Mouse (Mus musculus) left cerebral cortex, postnatal 36 days (tissue): ENCODE measurements around the gene Prom2. TPM values are rescaled to one million over a fixed set of nuclear protein-coding genes. Genes with fewer than 3 reads are reported as not detected.
A peak's percentile ranks its signal among the peaks of the same experiment; 100 is the strongest.

ENCODE experiments used
- DNase-seq, 2 experiments: peaks; one replicate each; pipeline ENCODE4 v3.0.0; 2021 to 2022; ENCODE audit warnings: low spot score in 2 of 2, mixed read lengths in 1 of 2
- intact Hi-C: fragments of 180-260 bp; cut with DNase I; formaldehyde crosslinking; loops from one replicate; pipeline ENCODE4 v1.15.1; 2025
- total RNA-seq, 2 experiments: library from RNA; stranded (reverse); gene quantifications; 2 replicates each; pipeline ENCODE4 v1.2.3; 2021

The Prom2 gene
- total RNA-seq, 2 experiments from 2014 or later: 0.11 to 0.17 TPM

DNA sequence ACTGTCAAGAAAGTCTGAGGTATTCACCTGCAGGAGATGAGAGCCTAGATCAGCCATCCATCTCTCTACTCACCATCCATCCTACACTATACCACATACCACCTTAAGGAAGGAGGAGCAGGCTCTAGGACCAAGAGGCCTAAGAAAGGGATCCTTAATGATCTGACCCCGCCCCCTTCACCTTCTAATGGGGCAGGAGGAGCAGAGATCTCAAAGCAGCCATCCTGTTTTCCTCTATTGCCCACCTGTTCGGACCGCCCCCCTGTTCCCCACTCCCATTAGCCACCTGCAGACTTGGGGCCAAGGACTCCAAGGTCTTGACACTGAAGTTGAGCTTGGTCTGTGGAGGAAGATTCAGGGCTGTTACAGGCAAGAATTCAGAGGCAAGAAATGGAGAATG, 10.8 kb downstream of the Prom2 start:
- intact Hi-C loops: no loop called here
- DNase-seq: no peak

DNA sequence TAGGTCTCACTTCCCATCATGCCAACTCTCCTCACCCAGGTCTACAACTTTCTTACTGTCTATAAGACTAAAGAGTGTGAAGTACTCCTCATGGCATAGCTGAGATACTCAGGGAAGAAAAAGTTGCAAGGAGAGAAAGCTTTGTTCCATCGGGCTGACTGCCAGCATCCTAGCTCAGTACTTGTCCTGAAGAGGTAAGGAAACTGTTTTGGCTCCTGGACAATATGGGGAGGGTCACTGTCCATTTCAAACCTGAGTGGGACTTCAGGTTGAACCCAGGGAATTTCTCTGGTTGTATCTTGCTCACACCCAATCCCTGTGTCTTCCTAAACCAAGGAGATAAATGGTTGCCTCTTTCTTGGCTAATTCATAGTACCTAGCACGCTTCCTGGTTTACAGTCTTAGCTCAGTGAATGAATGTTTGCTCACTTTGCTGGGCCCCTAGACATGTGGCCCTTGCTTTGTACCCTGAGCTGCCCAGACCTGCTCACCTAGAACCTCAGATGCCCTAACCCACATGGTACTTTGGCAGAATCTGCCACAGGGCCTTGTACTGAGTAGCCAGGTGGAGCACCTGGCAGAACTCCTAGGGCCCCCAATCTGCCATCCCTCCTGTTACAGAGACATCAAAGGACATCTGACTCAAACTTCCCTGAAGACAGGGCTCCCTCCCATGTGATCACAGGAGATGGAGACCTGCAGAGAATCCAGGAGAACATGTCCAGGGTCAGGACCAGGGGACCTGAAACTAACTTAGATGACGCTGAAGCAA, 16.1 kb downstream of the Prom2 start:
- DNase-seq: no peak
- intact Hi-C loops: no loop called here

DNA sequence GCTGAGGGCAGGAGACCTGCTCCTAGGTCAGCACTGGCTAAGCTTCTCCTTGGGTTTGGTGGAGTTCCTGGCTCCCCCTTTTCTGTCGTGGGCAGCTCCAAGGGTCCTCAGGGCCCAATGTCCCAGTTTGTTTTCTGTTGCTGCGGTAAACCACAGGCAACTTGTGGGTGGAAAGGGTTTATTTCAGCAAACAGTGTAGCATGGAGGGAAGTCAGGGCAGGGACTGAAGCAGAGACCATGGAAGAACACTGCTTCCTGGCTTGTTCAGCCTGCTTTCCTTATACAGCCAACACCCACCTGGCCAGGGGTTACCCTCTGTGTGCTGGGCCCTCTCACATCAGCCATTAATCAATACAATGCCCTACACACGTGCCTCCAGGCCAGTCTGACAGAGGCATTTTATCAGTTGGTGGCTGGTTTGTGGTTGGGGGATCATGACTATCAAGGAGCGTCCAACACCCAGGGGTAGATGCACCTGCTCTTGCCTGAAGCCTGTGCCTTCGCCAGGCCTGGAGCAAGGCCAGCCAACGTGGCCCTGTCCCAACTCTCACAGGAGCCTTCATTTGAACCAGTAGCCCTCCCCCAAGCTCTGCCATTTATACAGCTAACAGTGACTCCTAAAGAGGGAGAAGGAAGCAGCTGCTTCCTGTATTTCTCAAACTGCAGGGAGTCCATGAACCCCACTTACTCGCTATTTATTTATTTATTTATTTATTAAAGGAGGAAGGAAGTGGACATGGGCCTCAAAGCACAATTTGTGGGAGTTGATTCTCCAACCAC, 17.1 kb downstream of the Prom2 start:
- DNase-seq: peak in 1 of 2 experiments; percentile 2
- intact Hi-C loops: no loop called here

DNA sequence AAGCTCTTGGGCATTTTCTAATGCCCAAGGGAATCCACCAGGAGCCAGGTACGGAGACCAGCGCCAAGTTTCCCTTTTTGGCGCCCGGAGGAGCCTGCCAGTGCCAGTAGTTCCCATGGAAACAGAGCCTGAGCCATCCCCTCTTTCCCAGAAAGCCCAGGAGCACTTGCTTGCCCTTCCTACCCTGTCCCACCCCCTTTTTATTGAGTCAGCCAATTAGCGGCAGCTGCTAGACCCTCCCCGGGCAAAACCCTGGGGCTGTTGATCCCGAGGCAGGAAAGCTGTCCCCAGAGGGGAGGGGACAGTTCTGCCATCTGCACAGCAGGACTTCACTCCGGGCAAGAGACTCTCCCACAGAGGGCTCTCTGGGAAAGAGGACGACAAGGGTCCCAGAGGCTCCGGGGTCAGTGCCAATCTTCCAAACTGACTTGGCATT, 19.2 kb downstream of the Prom2 start, which contains the start of gene Kcnip3:
Gene Kcnip3, minus strand, starts transcription at position 89 of the 436 bp plus-strand sequence.
- intact Hi-C loops: no loop called here
- peak; percentile 72 to 79 for DNase-seq

DNA sequence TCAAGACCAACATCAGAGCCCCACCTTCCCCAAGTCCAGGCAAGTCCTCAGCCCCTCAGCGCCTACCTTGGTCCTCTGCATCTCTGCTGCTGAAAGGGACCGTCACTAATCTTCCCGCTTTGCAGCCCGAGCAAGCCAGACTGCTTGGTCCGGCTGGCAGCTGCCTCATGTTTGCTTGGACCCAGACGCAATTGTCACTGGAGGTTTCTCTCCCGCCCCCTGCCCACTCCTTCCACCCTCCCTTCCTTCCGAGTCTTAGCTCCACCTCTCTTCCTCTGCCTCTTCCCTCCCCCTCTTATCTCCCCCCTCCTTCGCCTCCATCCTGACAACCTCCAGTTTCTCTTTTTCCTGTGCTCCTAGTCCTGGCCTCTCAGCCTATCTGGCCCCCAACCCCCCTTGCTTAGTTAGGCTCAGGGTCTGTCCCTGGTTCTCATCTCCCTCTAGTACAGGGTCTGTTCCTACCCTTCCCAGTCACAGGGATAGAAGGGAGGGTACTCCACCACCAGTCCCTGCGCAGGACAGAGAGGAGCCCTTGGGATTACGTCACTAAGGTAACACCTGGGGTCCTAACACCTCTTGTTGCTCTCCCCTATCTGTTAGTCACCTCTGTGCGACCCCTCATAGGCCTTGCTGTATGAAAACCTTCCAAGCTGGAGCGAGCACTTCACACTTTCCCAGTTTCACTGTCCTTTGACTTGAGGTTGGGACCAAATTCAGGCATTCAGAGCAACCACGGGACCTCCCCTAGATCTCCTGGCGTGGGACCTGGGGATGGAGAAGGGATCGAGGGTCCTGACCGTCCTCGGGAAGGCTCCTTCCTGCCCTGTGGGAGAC, 19.9 kb downstream of the Prom2 start:
- intact Hi-C loops: loop anchor here (2.0 kb wide), 1 partner anchor 65 kb away; the partner anchor contains the start of genes Mrps5 and Zfp661
- peak; percentile 73 to 76 for DNase-seq

DNA sequence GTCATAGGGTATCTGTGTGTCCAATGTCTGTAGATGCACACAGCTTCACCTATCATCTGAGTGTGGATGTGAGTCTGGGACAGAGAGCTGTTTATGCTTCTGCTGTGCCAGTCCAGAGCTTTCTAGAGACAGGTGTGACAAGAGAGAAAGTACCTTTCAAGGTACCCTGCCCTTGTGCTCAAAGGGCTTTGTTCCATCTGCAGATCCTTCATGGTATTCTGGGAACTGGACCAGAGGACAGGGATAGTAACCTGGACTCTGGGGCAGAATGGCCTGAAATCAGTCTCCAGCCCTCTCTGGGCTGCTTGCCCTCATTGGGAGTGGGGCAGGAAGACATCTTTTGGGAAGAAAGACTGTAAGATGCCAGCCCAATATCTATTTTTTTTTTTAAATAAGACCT, 21.1 kb downstream of the Prom2 start:
- no peak for DNase-seq
- intact Hi-C loops: loop anchor here (2.0 kb wide), 1 partner anchor 67 kb away; the partner anchor contains the start of genes Mrps5 and Zfp661

DNA sequence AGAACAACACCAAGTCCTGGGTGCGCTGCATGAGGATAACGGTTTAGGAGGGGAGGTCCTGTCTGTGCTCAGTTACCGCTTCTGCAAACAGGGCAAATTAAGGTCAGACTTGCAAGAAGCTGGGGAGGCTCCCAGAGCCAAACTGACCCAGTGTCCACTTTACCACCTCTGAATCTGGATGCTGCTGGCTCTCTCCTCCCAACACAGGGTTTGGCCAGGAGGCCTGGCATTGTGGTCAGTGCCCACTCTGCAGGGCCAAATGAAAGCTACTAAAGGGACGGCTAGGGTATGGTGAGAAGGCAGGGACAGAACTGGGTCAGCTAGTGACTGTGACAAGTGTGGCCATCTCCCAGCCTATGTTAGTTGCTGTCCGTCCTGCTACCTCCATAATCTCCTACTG, 22.0 kb downstream of the Prom2 start:
- intact Hi-C loops: no loop called here
- DNase-seq: no peak

DNA sequence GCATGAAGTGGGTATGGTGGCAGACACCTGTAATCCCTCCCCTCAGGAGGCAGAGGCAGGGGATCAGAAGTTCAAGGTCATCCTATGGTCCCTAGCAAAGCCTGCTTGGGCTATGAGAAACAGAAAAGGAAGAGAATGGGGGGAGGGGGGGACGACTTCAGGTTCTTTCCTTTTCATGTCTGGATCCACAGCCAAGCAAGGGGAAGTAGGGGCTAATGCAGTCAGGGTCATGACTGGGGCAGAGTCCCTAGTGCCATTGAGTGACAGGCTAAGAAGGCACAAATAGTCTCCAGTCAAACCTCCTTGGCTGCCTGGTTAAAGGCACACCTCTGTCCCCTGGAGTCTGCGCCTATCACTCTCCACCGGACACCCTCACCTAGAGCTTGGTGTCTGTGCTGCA, 22.4 kb downstream of the Prom2 start:
- intact Hi-C loops: no loop called here
- DNase-seq: no peak

DNA sequence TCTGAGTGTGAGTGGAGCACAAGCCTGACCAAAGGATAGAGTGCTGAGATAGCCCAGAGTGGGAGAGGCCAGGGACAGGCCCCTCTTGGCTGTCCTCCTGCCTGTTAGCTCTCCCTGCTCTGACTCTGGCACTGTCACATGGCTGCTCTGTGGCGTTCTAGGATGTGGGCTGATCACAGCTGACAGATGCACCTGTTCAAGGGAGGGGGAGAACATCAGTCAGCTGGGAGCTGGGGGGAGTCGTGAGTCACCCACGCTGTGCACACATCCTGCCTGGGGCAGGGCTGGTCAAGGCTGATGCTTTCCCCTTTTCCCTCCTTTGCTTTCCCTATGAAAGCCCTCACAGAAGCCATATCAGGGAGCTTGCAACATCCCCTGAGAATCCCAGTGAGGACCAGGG, 23.0 kb downstream of the Prom2 start:
- DNase-seq: peak; percentile 59 to 63

DNA sequence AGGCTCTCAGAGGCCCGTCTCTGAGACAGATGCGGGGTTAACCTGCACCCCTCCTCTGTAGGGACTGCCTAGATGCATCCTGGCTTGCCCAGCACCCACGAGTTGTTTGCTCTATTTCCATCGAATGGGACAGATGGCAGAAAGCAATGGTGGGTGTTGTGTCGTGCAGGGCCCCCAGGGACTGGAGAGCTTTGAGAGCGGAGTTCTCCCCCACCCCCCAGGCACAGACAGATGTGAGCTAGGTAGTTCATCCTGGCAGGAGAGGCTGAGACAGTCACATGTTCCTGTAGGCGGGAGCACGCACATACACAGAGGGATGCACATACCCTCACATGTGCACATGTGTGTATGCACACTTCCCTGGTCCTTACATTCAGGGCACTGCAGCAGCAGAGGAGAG, 24.2 kb downstream of the Prom2 start:
- intact Hi-C loops: no loop called here
- DNase-seq: peak; percentile 72 to 74

More for the DNA sequence above, 23.0 kb downstream of the Prom2 start:
- intact Hi-C loops: no loop called here

DNA sequence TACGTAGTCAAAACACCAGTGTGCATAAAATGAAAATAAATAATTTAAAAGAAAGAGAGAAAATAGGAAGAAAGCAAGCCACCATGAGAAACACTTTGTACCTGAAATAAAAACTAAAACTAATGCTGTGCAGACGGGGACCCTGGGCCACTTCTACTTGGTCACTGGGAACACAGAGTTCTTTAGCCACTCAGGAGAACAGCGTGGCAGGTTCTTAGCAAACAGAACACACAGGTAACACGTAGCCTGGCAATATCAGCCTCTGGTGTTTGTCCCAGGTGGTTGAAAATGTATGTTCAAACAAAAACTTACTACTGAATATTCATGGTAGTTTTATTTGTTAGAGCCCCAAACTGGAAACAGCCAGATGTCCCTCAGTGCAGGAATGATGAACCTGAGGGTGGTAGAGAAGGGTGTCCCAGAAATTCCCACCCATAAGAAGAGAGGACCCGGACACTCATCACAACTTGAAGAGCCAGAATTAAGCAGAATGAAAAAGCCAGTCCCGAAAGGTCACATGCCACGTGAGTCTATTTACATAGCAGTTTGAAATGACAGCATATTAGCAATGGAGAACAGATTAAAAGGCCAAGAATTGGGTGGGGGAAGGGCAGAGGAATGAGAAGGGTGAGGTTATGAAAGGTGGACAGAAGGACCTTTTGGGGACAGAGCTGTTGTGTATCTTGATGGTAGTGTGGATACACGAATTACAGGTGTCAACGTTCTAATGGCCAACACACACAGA, 26.7 kb downstream of the Prom2 start:
- no peak for DNase-seq
- intact Hi-C loops: no loop called here

DNA sequence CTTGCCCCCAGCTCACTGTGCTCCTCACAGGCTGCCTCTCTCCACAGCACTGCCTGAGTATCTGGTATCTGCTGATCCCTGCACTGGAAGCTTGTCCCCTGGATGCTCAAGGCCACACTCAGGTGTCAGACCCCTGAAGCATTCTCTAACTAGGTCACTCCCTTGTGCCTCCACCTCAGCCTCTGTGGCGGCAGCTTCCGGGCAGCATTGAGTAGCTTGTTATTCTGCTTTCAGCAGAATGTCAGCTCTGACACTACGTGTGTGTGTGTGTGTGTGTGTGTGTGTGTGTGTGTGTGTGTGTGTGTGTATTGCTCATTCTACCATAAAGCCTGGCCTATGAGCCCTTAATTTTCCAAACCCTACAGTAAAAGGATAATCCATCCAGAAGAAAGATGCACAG, 28.0 kb downstream of the Prom2 start:
- DNase-seq: no peak
- intact Hi-C loops: no loop called here

DNA sequence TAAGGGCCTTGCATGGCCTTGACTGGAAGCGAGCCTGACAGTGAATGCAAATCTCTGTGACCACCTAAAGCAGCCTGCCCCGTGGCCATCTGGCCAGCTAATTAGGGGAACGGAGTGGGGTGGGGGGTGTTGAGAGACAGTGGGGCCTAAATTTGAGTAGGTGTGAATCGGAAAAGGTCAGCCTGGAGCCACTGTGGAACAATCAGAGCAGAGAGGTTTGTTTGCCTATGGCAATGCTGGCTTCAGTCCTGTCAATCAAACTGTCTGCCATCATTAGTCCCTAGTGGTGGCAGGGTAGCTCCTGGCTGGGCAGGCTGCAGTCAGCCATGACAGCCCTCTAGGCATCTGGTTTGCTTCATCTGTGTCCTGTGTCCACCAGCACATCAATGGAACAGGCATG, 29.8 kb downstream of the Prom2 start:
- intact Hi-C loops: no loop called here
- no peak for DNase-seq

DNA sequence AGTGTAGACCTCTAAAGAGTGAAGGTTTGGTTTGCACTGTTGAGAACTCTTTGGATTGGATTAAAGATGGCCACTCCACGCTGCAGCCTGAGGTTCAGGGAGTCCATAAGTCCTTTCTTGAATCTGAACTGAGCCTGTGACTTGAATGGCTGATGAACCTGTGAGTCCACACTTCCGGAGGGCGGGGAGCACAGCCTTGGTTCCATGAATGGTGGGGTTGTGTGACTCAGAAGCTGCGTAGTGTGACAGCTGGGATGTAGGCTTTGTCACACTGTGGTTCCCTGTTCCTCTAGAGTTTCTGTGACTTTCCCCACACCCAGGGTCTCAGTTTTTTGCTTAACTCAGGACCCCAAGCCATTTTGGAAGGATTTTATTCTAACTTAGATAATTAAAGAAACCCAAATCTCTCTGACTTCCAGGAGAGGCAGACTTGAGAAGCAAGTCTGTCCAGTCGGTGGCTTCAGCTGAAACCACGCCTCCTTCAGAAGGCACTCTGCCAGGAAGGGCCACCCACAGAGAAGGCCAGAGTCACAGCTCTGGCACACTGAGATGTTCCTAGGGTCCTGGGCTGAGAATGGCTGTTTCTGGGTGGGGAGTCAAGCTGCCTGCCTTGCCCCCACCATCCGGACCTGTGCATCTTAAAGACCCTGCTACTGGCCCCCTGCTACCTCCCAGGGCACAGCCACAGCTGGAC, 33.2 kb downstream of the Prom2 start:
- DNase-seq: peak in 1 of 2 experiments; percentile 33
- intact Hi-C loops: loop anchor here (1.0 to 2.0 kb wide), 2 partner anchors 43 to 51 kb away; no protein-coding TSS in a partner anchor

DNA sequence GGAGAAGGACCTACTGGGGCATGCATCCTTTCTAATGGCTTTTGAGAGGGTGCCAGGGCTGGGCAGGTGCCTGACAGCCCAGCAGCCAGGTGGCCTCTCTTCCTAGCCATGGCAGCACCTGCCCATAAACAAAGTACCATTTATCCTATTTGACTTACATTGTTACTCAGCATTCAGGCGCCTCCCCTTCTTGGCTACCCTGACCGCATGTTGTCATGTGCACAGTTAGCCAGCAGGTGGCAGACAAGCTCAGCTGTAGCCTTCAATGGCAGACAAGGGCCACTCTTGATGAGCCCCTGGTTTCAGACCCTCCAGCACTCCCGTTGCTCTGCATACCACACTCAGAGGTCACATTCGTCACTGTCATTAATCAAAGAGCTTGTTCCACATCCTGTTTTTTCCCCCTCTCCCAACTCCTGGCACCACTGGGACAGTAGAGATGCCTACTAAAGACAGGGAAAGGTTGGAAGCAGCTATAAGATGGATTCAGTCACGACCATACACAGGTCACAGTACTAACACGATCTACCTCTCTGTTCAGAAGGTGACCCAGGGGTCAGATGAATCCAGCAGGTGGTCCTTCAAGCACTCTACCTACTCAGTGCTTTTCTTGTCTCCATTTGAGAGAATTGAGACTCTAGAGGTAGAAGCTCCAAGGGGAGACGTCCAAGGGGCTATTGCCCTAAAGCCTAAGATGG, 34.0 kb downstream of the Prom2 start:
- DNase-seq: peak; percentile 71 to 81
- intact Hi-C loops: loop anchor here (1.0 to 2.0 kb wide), 2 partner anchors 44 to 52 kb away; no protein-coding TSS in a partner anchor

DNA sequence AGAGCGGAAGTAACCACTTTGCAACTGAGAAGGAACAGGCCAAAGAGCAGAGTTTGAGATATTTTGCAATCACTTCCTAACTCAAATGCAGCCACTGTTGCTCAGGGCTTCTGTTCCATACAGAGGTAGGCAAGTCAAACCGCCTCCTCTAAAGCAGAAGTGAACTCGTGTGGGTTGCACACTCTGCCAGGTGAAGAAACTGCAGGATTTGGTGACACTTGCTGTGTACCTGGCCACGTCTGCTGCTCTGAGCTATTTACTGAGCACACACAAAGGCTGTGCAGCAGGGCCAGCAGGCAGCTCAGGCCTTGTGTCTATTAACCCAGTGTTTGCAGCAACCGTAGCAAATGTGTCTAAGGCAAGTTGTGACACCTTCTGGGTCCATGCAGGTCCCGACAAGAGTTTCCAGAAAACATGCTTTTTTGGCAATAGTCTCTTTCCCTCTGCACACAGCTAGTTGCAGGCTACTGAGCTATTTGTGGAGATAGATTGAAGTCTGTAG, 35.1 kb downstream of the Prom2 start:
- DNase-seq: no peak
- intact Hi-C loops: loop anchor here (2.0 kb wide), 1 partner anchor 53 kb away; no protein-coding TSS in a partner anchor

DNA sequence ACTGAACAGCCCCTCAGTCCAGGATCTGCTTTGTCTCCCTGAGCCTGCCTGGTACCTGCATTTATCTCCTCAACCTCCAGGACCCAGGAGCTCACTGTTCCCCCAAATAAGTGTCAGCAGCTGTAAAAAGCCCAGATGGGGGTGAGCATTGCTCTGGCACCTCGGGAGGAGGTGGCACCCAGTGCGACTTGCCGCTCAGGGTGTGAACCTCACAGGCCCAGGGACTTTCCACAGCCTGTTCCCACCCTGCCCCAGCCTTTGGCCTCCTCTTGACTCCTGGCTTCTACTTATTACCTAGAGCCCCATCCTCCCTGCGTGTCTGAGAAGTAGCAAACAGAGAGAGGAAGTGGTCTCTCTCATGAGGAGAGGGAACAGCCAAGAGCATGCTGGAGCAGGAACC, 36.1 kb downstream of the Prom2 start:
- intact Hi-C loops: no loop called here
- no peak for DNase-seq
